ENCODE assay signal across 17 mouse cellular contexts in the genomic region with DNA sequence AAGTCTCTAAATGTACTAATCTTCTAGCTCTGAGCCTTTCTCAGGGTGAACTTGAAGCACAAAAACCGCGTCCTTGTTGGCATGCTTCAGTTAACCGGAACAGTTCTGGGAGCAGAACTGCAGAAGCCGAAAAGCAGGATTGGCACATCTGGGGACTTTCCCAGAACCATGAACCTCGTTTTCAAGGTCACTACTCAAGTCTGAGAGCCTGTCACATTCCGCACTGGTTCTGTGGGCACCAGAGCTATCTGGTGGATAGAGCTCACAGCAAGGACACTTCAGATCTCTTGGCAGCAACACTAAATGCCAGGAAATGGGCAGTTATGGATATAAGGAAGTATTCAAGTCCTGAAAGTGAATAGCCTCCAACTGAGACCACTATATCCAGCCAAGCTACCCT. TPM values are rescaled to one million over a fixed set of nuclear protein-coding genes. Genes with fewer than 3 reads are reported as not detected.
DNase-seq lines count a peak whose midpoint lies in the region; ATAC-seq and TF ChIP-seq lines count a peak whose summit lies in the region.
"Had no signal": no experiment of that assay in that cellular context is flagged by ENCODE, and none has a peak within 500 bp of the region (broad histone marks: within the 10 kb centered on the region; RNA-seq: fewer than 3 reads in every experiment).

No protein-coding gene starts in this region.

- no peaks in the 10 kb centered on the region for H3K9me3 ChIP-seq in kidney, embryonic 15.5 days (replicated peaks)
- H3K9me3 ChIP-seq in kidney, postnatal 0 days (replicated peaks; ENCODE audit: low read length) = no peaks in the 10 kb centered on the region
- H3K9me3 ChIP-seq: limb, embryonic 10.5 days; liver, embryonic 13.5 days; midbrain, embryonic 13.5 days; neural tube, embryonic 13.5 days had no signal

- ATAC-seq in kidney, embryonic 15.5 days (replicated peaks; ENCODE audit: low FRiP score) = no peak
- ATAC-seq in kidney, postnatal 0 days (replicated peaks; ENCODE audit: low FRiP score, low read depth) = no peak
- ATAC-seq: hindbrain, embryonic 16.5 days; intestine, postnatal 0 days; midbrain, embryonic 13.5 days had no signal

- no peak overlapping the region for H3K4me3 ChIP-seq in kidney, embryonic 15.5 days (replicated peaks)
- H3K4me3 ChIP-seq in kidney, postnatal 0 days (replicated peaks; ENCODE audit: low read depth, low read length) = no peak overlapping the region
- H3K4me3 ChIP-seq: limb, embryonic 10.5 days; liver, embryonic 13.5 days; midbrain, embryonic 13.5 days; neural tube, embryonic 13.5 days had no signal

- TF ChIP-seq CTCF in kidney, postnatal 0 days (IDR thresholded peaks at IDR 0.05; ENCODE audit: low read depth) = no peak

- H3K4me1 ChIP-seq in kidney, embryonic 15.5 days = peaks cover 5% of the 10 kb centered on the region; the same call in 1 of the 2 replicates
- no peaks in the 10 kb centered on the region; the same call in 1 of the 2 replicates for H3K4me1 ChIP-seq in kidney, postnatal 0 days (replicated peaks; ENCODE audit: insufficient read depth, low read length)
- H3K4me1 ChIP-seq: midbrain, embryonic 13.5 days; neural tube, embryonic 13.5 days had no signal

- no peak overlapping the region for H3K27ac ChIP-seq in kidney, embryonic 15.5 days
- H3K27ac ChIP-seq in kidney, postnatal 0 days = peak overlapping the region; percentile 60
- H3K27ac ChIP-seq: limb, embryonic 10.5 days; liver, embryonic 13.5 days; midbrain, embryonic 13.5 days; neural tube, embryonic 13.5 days had no signal

- H3K27me3 ChIP-seq in kidney, embryonic 15.5 days = no peaks in the 10 kb centered on the region
- H3K27me3 ChIP-seq in kidney, postnatal 0 days (ENCODE audit: insufficient read depth, low read length) = no peaks in the 10 kb centered on the region
- H3K27me3 ChIP-seq: liver, embryonic 13.5 days; midbrain, embryonic 13.5 days; neural tube, embryonic 13.5 days had no signal

- WGBS in kidney, embryonic 15.5 days = 58% methylated on average over 6 of the region's 6 CpGs
- 51% methylated on average over 6 of the region's 6 CpGs for whole genome bisulfite sequencing in kidney, postnatal 0 days

- H3K9ac ChIP-seq in kidney, embryonic 15.5 days = no peak overlapping the region
- no peak overlapping the region for H3K9ac ChIP-seq in kidney, postnatal 0 days (ENCODE audit: low read depth, low read length)
- H3K9ac ChIP-seq: liver, embryonic 13.5 days; midbrain, embryonic 13.5 days; neural tube, embryonic 13.5 days had no signal

- no peak overlapping the region for H3K4me2 ChIP-seq in kidney, embryonic 15.5 days
- no peak overlapping the region for H3K4me2 ChIP-seq in kidney, postnatal 0 days (ENCODE audit: low read length)
- H3K4me2 ChIP-seq: liver, embryonic 13.5 days; midbrain, embryonic 13.5 days; neural tube, embryonic 13.5 days had no signal

- H3K36me3 ChIP-seq in kidney, embryonic 15.5 days = no peaks in the 10 kb centered on the region
- H3K36me3 ChIP-seq in kidney, postnatal 0 days (ENCODE audit: insufficient read depth, low read length) = no peaks in the 10 kb centered on the region
- H3K36me3 ChIP-seq: limb, embryonic 10.5 days; liver, embryonic 13.5 days; midbrain, embryonic 13.5 days; neural tube, embryonic 13.5 days had no signal

- DNase-seq in kidney, adult 11 months = peak; percentile 46
- DNase-seq in ES-CJ7 (ENCODE audit: low read depth, low spot score) (peak; percentile 65), NIH3T3 (ENCODE audit: low read depth) (peak; percentile 3)
- DNase-seq in kidney, postnatal 0 days (ENCODE audit: low spot score) = no peak
- no peak for DNase-seq in layer of hippocampus, adult 9-11 months
- DNase-seq in left cerebral cortex, adult 11 months (ENCODE audit: low spot score) = no peak
- DNase-seq: cerebellum, adult 8-10 months; heart, adult 11 months; liver, embryonic 13.5 days; right cerebral cortex, adult 18-20 months; thymus, postnatal 14 days had no signal

RNA-seq across cellular contexts. Expression of a gene that starts 17.9 kb away (rescaled TPM):
- 7.5 and 7.7 TPM in 2 replicates for polyA plus RNA-seq in kidney, embryonic 15.5 days (2015; fragmentation: Nextera tagmentation; extraction: Ambion mirVana)
- polyA plus RNA-seq in kidney, postnatal 0 days (2015; fragmentation: Nextera tagmentation; extraction: Ambion mirVana) = 15.0 and 16.4 TPM in 2 replicates

RNA-seq across cellular contexts. Expression of a gene that starts 26.2 kb away (rescaled TPM):
- 88.1 and 94.0 TPM in 2 replicates for polyA plus RNA-seq in kidney, embryonic 15.5 days (2015; fragmentation: Nextera tagmentation; extraction: Ambion mirVana)
- 107 and 114 TPM in 2 replicates for polyA plus RNA-seq in kidney, postnatal 0 days (2015; fragmentation: Nextera tagmentation; extraction: Ambion mirVana)

RNA-seq across cellular contexts. Expression of a gene that starts 33.3 kb away (rescaled TPM):
- 3.1 and 3.3 TPM in 2 replicates for polyA plus RNA-seq in kidney, embryonic 15.5 days (2015; fragmentation: Nextera tagmentation; extraction: Ambion mirVana)
- polyA plus RNA-seq in kidney, postnatal 0 days (2015; fragmentation: Nextera tagmentation; extraction: Ambion mirVana) = 2.8 and 3.1 TPM in 2 replicates

RNA-seq across cellular contexts. Expression of a gene that starts 42.7 kb away (rescaled TPM):
- polyA plus RNA-seq in kidney, embryonic 15.5 days (2015; fragmentation: Nextera tagmentation; extraction: Ambion mirVana) = 40.6 and 52.6 TPM in 2 replicates
- polyA plus RNA-seq in kidney, postnatal 0 days (2015; fragmentation: Nextera tagmentation; extraction: Ambion mirVana) = 27.9 and 29.0 TPM in 2 replicates

RNA-seq across cellular contexts. Expression of a gene that starts 48.4 kb away (rescaled TPM):
- 100 and 129 TPM in 2 replicates for polyA plus RNA-seq in kidney, embryonic 15.5 days (2015; fragmentation: Nextera tagmentation; extraction: Ambion mirVana)
- 83.3 and 85.1 TPM in 2 replicates for polyA plus RNA-seq in kidney, postnatal 0 days (2015; fragmentation: Nextera tagmentation; extraction: Ambion mirVana)

Comparison
In these comparisons a context has a peak if more than half of its experiments do, and no peak if none do; other contexts are left out.
1. DNase-seq: peak in kidney, adult 11 months (single experiment), ES-CJ7 (single experiment) and NIH3T3 (single experiment); none in kidney, postnatal 0 days (single experiment), layer of hippocampus, adult 9-11 months (single experiment) and left cerebral cortex, adult 11 months (single experiment).